Mouse (Mus musculus) brain, embryonic 14.5 days (tissue): ENCODE data around the gene Timm17a. TPM values are rescaled to one million over a fixed set of nuclear protein-coding genes. Genes with fewer than 3 reads are reported as not detected.
A peak's percentile ranks its signal among the peaks of the same experiment; 100 is the strongest.

Experiments
- DNase-seq: peaks from one replicate; pipeline ENCODE4 v3.0.0-alpha.2; 2011; ENCODE audit warnings: low read depth
- CTCF ChIP-seq: fragments of 200-500 bp; IDR thresholded peaks from 2 replicates; pipeline ENCODE4 v1.5.1; 2012; ENCODE audit warnings: inconsistent platforms, mild to moderate bottlenecking, moderate library complexity, borderline replicate concordance; ENCODE audit not compliant: insufficient read depth, insufficient read length; ENCODE audit errors: extremely low read depth
- POLR2A ChIP-seq: fragments of 200-500 bp; IDR thresholded peaks from 2 replicates; pipeline ENCODE4 v1.6.1; 2012; ENCODE audit warnings: mild to moderate bottlenecking, inconsistent platforms, borderline replicate concordance; ENCODE audit not compliant: poor library complexity, insufficient read depth, insufficient read length, severe bottlenecking; ENCODE audit errors: extremely low read depth
- polyA plus RNA-seq: library from polyadenylated mRNA; depleted of rRNA; stranded (reverse); fragments of >200 nt; gene quantifications from 2 replicates; pipeline ENCODE4 v1.2.3, GENCODE M21; 2012

Gene Timm17a
- polyA plus RNA-seq, 1 experiment, result 38.2 TPM

DNA sequence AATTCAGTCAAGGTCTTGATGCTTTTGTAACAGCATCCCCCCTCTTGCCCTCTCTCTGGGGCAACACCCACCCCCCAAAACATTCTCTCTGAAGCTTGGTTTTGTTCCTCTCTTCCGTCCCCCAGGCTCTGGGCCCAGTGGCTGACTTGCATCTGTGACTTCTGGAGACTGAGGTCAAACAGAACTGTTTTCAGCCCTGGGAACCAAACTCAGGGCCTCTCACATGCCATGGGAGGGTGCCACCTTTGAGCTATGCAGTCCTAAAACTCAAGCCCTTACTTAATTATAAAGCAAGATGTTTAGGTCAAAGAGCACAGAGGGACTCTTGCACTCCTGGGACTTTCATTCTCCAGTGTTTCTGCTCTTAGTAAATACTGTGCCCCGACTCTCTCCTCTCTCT lies 12.4 kb upstream of the Timm17a start:
- TF ChIP-seq POLR2A (no peak), CTCF (no peak)
- no peak for DNase-seq

GRCm38 (mm10) chr1:135324571-135324970 lies 11.0 kb upstream of the Timm17a start, which contains the start of gene Lmod1:
TSS of gene Lmod1 (plus strand) at chr1:135324807.
- DNase-seq, result peak; percentile 38
- no peak for TF ChIP-seq CTCF
- TF ChIP-seq POLR2A, result no peak

- no peak for DNase-seq
- TF ChIP-seq POLR2A, result no peak
- no peak for TF ChIP-seq CTCF
Observed at GRCm38 (mm10) chr1:135323367-135323901, 9.9 kb upstream of the Timm17a start.

- TF ChIP-seq POLR2A (no peak), CTCF (no peak)
Observed at GRCm38 (mm10) chr1:135312201-135312600, 1.4 kb downstream of the Timm17a start.

DNA sequence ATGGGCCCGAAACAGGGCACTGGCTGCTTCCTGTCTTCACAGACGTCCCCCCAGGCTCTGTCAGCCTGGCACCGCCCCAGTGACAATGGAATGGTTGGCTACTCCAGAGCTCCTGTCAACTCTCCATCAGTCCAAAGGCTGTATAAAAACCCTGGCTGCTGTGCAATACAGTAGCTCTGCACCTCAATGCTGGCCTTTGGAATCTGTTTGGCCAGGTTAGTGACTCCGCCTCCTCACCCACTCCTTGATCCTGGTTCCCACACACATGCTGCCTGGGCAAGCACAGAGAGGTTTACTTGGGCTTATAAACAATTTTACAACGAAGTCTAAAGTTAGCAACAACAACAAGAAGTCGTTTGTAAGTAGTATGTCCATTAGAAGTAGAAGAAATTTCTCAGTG lies 2.2 kb downstream of the Timm17a start:
- no peak for TF ChIP-seq CTCF
- no peak for TF ChIP-seq POLR2A
- no peak for DNase-seq

More at GRCm38 (mm10) chr1:135312201-135312600, 1.4 kb downstream of the Timm17a start:
- DNase-seq, result no peak

- TF ChIP-seq CTCF (no peak), POLR2A (no peak)
- peak; percentile 31 for DNase-seq
Observed at GRCm38 (mm10) chr1:135290908-135291307, 22.7 kb downstream of the Timm17a start.

DNA sequence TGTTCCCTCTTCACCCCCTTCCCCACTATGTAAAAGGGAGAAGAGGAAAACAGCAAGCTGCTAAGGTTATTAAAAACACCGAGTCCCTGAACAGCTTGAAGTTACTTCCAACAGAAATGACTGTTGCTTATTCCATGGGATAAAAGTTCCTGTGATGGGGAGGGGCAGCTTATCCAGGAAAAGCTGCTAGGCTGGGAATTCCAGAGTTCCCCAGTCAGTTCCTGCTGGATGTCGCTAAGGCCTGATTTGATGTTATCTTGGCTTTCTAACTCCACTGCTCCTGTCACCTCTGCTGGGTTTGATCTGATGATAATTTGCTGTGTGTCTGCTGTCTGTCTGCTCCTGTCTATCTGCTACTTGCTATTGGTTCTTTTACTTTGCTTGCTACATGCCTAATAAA lies 27.3 kb downstream of the Timm17a start:
- DNase-seq, result no peak
- TF ChIP-seq CTCF (no peak), POLR2A (no peak)

- DNase-seq, result peak; percentile 88
- TF ChIP-seq POLR2A, result peak; percentile 85
- no peak for TF ChIP-seq CTCF
Observed at GRCm38 (mm10) chr1:135283826-135284291, 29.7 kb downstream of the Timm17a start, which contains the start of gene Rnpep. TSS of gene Rnpep (minus strand) at chr1:135284084.

DNA sequence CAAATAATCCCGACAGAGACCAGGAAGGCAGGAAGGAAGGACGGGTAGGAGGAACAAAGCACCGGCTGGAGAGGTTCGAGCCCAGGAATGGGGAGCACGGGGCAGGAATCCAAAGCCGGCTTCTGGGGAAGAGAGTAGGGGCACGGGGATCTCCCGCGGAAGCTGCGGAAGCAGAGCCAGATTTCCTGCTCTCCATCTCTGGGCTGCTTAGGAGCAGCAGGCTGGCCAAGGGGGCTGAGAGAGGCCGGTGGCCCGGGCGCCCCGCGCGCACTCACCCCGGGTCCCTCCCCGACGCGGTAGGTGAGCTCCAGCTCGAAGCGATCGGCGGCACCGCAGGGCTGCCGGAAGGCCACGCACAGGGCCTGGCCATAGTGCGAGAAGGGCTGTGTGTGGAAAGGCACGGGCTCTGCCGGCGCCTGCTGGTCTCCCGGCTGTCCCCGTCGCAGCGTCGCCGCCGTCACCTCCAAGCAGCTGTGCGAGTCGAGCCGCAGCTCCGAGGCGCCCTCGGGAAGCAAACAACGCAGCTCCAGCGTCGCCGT lies 30.2 kb downstream of the Timm17a start:
- peak; percentile 82 for DNase-seq
- TF ChIP-seq POLR2A (no peak), CTCF (no peak)

DNA sequence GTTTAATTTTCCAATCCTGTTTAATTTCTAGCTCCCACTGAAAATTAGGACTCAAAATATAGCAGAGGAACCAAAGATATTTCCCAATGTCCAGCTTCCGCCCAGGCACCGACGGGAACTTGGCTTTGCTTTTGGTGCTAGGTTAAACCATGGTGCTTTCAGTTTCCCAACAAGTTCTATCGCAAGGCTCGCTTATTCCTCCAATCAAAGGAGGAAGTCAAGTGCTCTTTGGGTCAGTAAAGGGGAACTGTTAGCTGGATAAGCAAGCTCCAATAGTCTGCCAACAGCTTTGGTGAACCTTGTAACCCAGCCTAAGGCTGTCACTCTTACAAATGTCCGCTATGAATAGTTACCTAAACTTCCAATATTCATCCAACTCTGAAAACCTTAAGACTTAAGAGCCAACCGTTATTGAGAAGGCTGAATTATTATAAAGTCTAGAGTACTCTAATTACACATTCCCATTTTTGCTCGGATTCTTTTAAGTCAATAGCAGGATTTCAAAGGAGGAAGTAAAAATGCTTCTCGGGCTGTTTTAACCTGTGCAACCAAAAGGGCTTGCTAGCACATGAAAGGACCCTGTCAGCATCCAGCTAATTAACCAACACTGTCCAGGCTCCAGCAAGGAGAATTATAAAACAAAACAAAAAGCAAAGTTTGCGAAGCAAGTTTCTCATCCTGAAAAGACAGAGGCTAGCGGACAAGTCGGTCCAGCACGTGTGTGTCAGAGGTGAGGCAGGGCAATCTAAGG lies 30.9 kb downstream of the Timm17a start:
- DNase-seq, result peak; percentile 44

GRCm38 (mm10) chr1:135281841-135282240 lies 31.7 kb downstream of the Timm17a start:
- no peak for DNase-seq
- TF ChIP-seq CTCF (no peak), POLR2A (no peak)

More for the DNA sequence above, 30.9 kb downstream of the Timm17a start:
- TF ChIP-seq POLR2A (no peak), CTCF (no peak)
